Mouse (Mus musculus) B cell, adult (primary cell): ENCODE measurements around the gene Dus1l. TPM values are rescaled to one million over a fixed set of nuclear protein-coding genes. Genes with fewer than 3 reads are reported as not detected.

Experiments
- total RNA-seq: library from RNA; stranded (reverse); gene quantifications from 4 replicates; pipeline ENCODE4 v1.2.4, GENCODE M21; 2023; ENCODE audit not compliant: inconsistent age

The Dus1l gene
- 55.9 to 72.0 TPM (median 62.7 TPM) in 4 replicates for total RNA-seq

GRCm38 (mm10) chr11:120795756-120796613, at the start of gene Dus1l:
Dus1l (minus strand) TSS chr11:120796403.

DNA sequence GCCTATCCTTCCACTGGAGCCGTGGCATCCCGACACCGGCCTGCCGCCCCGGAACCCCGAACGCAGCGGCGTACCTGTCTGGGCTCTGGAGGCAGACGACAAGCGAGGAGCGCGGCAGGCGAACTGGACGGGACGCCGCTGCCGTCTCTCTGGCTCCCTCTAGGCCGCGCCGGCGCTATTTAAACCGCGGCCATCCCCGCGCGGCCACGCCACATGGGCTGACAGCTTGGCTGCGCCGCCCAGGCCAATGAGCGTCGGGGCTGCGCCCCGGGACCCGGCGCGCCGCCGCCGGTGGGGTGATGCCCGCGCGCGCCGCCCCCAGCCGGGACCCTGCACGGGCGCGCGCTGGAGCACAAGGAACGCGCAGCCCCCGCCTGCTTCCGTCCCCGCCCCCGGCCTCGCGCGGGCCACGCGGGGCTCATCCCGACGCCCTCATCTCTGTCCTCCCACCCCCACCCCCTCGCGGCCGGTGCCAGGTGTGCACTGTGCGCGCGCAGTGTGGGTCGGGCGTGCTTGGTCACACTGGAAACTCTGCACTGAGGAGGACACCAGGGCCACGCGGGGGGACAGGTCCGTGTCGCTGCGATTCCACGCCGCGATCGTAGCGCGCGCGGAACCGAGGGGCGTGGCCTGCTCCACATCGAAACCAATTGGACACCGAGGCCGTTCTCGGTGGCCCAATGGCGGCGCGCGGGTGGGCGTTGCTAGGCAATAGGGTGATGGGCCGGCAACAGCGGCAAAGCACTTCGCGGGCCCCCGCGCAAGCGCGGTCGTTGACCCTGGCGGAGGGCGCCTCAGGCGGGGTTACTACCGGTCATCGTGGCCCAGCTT, 28.0 kb upstream of the Dus1l start, which contains the start of gene Fasn:
Fasn (minus strand) TSS at position 592 of the 831 bp plus-strand sequence.

GRCm38 (mm10) chr11:120784064-120784791, 12.0 kb downstream of the Dus1l start, which contains the start of the genes Rfng and Gps1:
Rfng (minus strand) TSS chr11:120784207.
Gps1 (plus strand) TSS chr11:120784272.

GRCm38 (mm10) chr11:120762672-120763041, 33.5 kb downstream of the Dus1l start, which contains the start of gene Hmga1b:
Hmga1b (plus strand) TSS chr11:120762794.

Other genes starting within 250 kb of the Dus1l start
- gene Mcrip1, start 246.7 kb downstream of the Dus1l start, total RNA-seq, result 42.2 to 46.1 TPM (median 43.6 TPM) in 4 replicates
- not detected in 4 replicates for gene Ppp1r27, start 245.3 kb downstream of the Dus1l start, total RNA-seq
- 141 to 162 TPM (median 155 TPM) in 4 replicates for gene P4hb, start 223.2 kb downstream of the Dus1l start, total RNA-seq
- gene Arhgdia, start 214.8 kb downstream of the Dus1l start, total RNA-seq, result 520 to 560 TPM (median 534 TPM) in 4 replicates
- gene Alyref, start 198.0 kb downstream of the Dus1l start, total RNA-seq, result 127 to 143 TPM (median 137 TPM) in 4 replicates
- gene Anapc11, start 198.0 kb downstream of the Dus1l start, total RNA-seq, result 45.7 to 57.2 TPM (median 47.4 TPM) in 4 replicates
- 1.1 to 3.0 TPM in 2 of 4 replicates, not detected in the others for gene Npb, start 187.9 kb downstream of the Dus1l start, total RNA-seq
- gene Pcyt2, start 178.5 kb downstream of the Dus1l start, total RNA-seq, result 96.0 to 113 TPM (median 107 TPM) in 4 replicates
- gene Sirt7, start 171.2 kb downstream of the Dus1l start, total RNA-seq, result 114 to 130 TPM (median 118 TPM) in 4 replicates
- gene Mafg, start 162.8 kb downstream of the Dus1l start, total RNA-seq, result 57.2 to 69.2 TPM (median 65.4 TPM) in 4 replicates
- 0.96 to 1.9 TPM (median 1.0 TPM) in 4 replicates for gene Pycr1, start 152.6 kb downstream of the Dus1l start, total RNA-seq
- gene Myadml2, start 148.2 kb downstream of the Dus1l start, total RNA-seq, result 1.3 to 2.2 TPM in 2 of 4 replicates, not detected in the others
- not detected in 4 replicates for gene Notum, start 135.2 kb downstream of the Dus1l start, total RNA-seq
- 93.0 to 111 TPM (median 107 TPM) in 4 replicates for gene Aspscr1, start 123.4 kb downstream of the Dus1l start, total RNA-seq
- 31.7 to 39.4 TPM (median 35.3 TPM) in 4 replicates for gene Cenpx, start 82.7 kb downstream of the Dus1l start, total RNA-seq
- 36.5 to 42.3 TPM (median 40.7 TPM) in 4 replicates for gene Lrrc45, start 82.5 kb downstream of the Dus1l start, total RNA-seq
- gene Rac3, start 74.9 kb downstream of the Dus1l start, total RNA-seq, result 0.48 to 2.2 TPM (median 1.6 TPM) in 3 of 4 replicates, not detected in the other
- 15.2 to 20.4 TPM (median 17.6 TPM) in 4 replicates for gene Dcxr, start 69.1 kb downstream of the Dus1l start, total RNA-seq
- gene Cbr2, start 64.3 kb downstream of the Dus1l start, total RNA-seq, result not detected in 4 replicates
- 35.2 to 44.7 TPM (median 42.3 TPM) in 4 replicates for gene Hmga1b, start 33.6 kb downstream of the Dus1l start, total RNA-seq
- 11.6 to 15.4 TPM (median 14.0 TPM) in 4 replicates for gene Rfng, start 12.2 kb downstream of the Dus1l start, total RNA-seq
- 71.7 to 83.8 TPM (median 79.2 TPM) in 4 replicates for gene Gps1, start 12.1 kb downstream of the Dus1l start, total RNA-seq
- gene Fasn, start 28.1 kb upstream of the Dus1l start, total RNA-seq, result 104 to 118 TPM (median 109 TPM) in 4 replicates
- gene Ccdc57, start 136.5 kb upstream of the Dus1l start, total RNA-seq, result 0.58 to 1.8 TPM (median 0.87 TPM) in 4 replicates
- gene Slc16a3, start 152.1 kb upstream of the Dus1l start, total RNA-seq, result 0.27 to 1.0 TPM (median 0.71 TPM) in 4 replicates
- gene Csnk1d, start 194.9 kb upstream of the Dus1l start, total RNA-seq, result 132 to 158 TPM (median 145 TPM) in 4 replicates
- gene Cd7, start 243.0 kb upstream of the Dus1l start, total RNA-seq, result 6.4 to 10.0 TPM (median 7.9 TPM) in 4 replicates